Mouse (Mus musculus) adrenal gland, adult 8-10 months (tissue): ENCODE measurements around the gene Fkbp15. TPM values are rescaled to one million over a fixed set of nuclear protein-coding genes. Genes with fewer than 3 reads are reported as not detected.
"Not testable (repeated sequence)": the region's sequence is repeated elsewhere in the genome, so short reads cannot be mapped to it uniquely, and the experiment has no call there.

ENCODE experiments used
- DNase-seq: peaks from one replicate; pipeline ENCODE4 v3.0.0; 2022
- total RNA-seq, 4 experiments: library from RNA; stranded (reverse); gene quantifications; 2 replicates each; pipeline ENCODE4 v1.2.4; 2022

Gene Fkbp15
- total RNA-seq, 4 experiments from 2014 or later = 35.0 to 56.7 (median 46.2) TPM

DNA sequence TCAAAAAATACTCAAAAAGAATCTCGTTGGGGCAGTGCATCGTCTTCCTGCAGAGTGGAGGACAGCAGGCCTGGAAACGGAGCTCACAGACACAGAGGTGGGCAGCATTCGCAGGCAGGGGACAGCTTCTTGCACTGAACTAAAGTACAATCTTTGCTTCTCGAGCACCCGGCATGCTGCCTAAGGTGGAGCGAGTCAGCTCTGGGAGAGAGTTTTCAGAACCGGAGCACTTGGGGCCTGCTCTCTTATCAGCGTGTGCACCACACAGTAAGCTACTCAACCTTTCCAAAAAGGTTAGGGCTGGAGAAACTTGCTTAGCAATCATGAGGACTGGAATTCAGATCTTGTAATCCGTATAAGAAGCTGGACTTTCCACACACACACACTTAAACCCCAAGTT lies 83.7 kb downstream of the Fkbp15 start:
- no peak for DNase-seq

DNA sequence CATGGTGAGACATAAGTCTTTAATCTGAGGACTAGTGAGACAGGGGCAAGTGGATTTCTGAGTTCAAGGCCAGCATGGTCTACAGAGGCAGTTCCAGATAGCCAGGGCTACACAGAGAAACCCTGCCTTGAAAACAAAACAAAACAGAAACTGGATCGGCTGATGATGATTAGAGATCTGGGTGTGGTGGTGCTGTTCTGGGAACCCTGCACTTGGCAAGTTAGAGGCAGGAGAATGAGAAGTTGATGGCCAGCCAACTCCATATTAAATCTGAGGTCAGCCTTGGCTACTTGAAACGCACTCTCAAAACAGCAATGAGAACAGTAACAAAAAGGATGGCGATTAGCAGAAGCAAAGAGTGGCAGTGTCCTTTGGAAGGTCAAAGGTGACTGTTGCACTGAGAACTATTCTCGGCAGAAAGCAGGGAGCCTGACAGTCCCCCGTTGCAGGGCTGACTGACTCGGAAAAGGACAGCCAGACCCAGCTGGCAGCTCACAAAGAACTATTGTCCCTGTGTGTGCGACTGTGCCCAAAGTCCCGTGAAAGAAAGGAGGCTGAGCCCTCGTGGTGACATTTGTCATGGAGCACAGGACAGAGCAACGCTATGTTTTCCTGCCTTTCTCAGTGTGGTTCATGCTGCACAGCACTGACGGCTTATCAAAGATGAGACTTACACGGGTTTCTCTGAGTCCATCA lies 85.4 kb downstream of the Fkbp15 start:
- no peak for DNase-seq

DNA sequence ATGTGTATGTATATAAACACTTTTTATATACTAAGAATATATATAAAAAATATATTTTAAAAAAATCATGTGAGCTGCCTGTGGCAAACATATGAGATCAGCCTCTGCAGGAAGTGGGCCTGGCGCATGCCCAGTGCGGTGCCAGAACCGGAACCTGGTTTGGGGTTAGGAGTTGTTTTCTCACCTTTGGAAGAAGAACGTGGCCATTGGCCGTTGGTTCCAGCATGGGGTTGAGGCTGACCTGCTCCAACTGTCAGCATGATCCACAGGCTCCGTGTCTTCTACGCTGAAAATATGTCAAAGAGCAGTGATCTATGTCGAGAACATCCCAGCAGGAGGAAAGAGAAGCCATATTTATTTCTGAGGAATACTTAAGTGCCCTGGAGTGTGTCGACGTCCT lies 86.4 kb downstream of the Fkbp15 start:
- DNase-seq = no peak

DNA sequence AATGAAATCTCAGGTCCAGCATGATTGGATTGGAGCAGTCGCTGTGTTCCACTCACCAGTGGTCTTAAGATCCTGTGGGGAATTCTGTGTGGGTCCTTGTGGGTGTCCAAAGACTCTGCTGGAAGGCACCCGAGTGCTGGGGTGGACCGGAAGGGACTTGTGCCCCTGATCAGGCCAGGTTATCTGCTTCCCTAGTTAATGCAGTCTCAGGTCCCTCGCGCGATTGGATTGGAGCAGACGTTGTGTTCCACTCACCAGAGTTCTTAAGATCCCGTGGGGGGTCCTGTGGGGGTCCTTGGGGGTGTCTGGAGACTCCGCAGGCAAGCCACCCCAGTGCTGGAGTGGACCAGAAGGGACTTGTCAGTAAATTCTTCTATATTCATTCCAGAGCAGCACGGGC lies 87.7 kb downstream of the Fkbp15 start:
- no peak for DNase-seq

DNA sequence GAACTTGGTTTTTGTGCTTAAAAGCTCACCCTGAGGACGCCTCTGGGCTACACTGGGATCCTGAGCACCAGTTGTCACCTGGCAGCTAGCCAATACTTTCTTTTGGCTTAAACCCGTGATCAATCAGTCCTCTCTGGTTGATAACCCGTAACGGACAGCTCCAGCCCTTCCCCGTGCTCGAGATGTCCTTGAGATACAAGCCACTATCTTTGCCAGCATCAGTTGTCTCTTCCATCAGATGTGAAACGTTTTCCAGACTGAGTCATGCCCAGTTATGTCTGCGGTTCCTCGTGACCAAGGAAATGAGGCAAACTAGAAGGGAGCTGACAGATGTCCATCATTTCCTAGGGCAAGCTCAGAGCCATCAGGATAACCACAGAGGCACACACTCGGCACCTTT lies 93.2 kb downstream of the Fkbp15 start:
- DNase-seq = no peak

DNA sequence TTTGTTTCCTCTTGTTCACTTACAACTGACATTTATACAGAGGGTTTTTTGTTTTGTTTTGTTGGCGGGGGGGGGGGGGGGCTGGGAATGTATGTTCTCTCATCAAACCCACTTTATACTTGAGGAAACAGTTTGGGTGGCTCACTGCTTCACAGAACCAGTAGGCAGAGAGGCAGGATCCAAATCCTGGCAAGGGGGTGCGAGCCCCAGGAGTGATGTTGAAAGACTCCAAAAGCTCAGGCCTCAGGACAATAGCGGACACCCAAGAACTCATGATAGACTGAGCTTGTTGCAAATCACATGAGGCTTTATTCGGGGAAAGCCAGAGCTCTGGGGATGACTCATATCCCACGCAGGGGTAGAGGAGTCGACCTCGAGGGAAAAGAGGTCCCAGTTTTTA lies 94.3 kb downstream of the Fkbp15 start:
- DNase-seq = not testable (repeated sequence)

DNA sequence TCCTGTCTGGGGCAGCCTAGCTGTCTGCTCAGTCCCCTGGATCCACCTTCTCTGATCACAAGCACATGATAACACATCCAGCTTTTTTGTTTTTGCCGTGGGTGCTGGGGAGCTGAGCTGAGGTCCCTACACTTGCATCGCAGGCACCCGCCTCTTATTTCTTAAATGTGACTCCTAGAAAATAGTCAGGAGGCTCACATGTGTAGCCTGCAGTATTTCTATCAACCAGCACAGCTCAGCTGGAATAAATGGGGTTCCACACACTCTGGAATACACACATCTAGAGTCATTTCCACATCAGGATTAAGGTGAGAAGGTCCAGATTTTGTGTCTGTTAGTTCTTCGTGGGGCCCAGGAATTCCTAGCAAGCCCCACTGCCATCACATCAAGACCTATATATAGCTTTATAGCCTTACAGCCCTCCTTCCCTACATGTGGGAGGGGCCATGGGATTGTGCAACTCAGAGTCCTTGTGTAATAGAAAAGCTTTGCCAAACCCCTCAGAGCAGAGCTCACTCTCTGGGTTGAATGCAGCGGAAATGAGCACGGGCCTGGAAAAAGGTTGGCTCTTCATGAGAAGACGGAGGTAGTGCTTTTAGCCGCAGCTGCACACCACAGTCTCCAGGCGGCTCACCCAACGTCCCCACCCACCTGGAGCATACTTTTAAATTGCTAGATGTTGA lies 95.1 kb downstream of the Fkbp15 start:
- no peak for DNase-seq

DNA sequence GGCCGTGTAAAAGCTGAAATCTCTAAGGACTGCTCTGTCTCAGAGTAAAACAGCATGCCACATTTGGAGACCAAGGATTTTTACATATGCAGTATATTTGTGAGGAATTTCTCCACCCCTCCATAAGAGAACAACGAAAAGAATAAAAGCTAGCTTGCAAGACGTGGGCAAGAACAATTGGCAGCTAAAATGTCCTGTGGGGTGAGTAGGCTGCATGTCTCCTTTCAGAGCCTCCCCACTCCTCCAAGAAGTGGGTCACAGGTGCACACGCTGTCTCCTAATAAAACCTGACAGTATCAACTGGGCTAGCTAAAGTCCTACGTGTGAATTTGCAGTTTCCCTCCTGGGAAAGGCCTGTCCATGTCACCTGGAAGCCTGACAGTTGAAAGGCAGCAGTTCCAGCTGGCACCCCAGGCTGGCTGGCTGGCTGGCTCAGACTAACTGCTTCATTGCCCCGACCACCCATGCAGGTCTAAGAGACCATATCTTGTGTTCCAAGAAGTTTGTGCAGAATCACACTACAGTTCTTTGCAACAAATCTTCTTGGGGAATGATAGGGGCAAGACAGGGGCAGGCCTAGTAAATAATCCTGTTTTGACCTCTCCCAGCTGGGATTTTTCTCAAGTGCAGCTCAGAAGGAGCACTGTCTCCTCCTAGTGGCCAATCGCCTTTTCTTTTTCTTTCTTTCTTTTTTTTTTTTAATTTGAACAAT lies 97.1 kb downstream of the Fkbp15 start:
- DNase-seq = no peak

DNA sequence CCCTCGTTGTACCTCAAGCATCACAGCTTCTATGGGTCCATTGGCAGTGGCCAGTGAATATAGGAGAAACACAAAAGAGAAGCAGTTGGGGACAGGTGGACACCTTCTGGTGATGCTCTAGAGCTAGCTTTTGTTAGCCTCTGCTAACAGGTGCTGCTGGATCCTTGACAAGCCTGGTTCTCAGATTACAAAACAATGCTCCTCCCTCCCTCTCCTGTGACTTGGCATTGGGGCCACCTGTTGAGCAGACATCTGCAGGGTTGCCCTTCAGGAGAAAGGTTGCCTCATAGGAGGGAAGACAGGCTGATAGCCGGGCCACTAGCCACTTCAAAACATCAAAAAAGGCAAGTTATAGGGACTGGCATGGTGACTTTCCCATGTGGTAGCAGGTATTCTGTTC lies 98.1 kb downstream of the Fkbp15 start, which contains the start of gene Slc31a2:
TSS of gene Slc31a2 (plus strand) at position 287 of the 400 bp plus-strand sequence.
- DNase-seq = no peak

DNA sequence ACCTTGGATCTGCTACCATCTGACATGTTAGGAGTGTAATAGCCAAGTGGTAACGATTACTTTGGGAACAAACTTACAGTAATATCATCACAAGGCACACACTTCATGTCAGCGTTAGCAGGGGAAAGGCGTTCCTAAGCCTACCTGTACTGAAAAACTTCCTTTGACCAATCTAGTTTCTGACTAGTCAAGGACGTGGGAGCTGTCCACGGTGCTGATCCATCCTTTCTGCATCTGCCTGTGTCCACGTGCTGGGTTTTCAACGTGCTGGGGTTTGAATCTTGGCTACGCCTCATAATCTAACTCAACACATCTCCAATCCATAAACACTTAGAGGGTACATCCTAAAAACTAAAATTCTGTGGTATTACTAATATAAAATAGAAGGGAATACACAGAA lies 103.4 kb downstream of the Fkbp15 start:
- DNase-seq = no peak

DNA sequence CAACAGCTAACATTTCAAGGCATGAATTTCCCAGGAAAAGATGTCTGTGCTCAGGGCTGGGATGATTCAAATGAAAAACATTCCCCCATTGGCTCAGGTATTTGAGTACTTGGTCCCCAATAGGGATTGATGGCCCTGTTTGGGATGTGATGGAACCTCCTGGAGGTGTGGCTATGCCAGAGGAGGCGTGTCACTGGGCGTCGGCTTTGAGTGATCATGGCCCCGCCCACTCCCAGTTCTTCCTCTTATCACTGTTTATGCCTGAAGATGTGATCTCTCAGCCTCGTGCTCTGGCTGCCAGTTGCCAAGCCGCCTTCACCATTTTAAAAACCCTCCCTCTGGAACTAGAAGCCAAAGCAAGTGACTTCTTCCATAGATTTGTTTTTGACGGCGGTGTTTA lies 105.8 kb downstream of the Fkbp15 start:
- DNase-seq = no peak

DNA sequence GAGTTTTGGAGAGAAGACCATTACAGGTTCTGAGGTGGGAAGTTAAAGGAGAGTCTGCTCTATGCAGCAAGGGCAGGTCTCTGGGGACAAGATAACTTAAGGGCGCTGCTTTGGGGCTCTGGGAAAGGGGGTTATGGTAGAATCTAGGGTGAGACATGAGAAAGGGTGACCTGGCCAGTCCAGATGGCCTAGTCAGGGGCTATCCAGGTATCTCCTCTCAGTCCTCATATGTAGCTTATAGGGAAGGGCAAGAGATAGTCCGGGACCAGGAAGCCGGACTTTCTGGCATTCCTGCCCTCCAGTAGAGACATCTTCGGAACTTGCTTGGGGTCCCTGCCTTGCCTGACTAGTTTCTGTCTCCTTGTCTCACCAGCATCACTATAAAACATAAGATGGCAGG lies 108.6 kb downstream of the Fkbp15 start:
- no peak for DNase-seq

DNA sequence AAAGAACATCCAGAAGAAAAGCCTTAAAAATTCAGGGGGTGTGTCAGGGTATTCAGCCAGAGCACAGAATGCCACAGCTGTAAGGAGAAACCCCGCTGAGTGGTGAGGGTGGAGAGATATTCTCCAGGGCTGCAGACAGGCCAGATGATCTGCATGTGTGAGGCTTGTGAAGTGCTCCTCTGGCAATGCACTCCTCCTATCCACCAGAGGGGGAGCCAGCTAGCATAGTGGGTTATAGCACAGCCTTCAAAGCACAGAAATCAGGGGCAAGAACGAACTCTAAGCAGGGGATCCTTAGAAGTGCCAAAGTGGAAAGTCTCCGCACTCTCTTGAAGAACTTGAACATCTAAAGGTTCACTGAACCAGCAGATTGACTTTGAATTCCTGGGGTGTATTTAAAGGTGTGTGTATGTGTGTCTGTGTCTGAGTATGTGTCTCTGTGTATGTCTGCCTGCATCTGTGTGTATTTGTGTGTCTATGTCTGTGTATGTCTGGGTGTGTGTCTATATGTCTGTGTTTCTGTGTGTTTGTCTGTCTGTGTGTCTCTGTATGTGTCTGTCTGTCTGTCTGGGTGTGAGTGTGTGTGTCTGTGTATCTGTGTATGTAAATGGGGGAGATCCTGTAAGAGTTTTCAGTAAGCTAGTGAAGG lies 109.3 kb downstream of the Fkbp15 start:
- no peak for DNase-seq

Other genes starting within 250 kb of the Fkbp15 start
- gene Mup21, start 209.7 kb downstream of the Fkbp15 start, total RNA-seq = not detected
- gene Zfp37, start 129.5 kb downstream of the Fkbp15 start, total RNA-seq = 10 to 100 TPM in 2 of 4 experiments, 1 to 10 TPM in 2; 7.0 to 10.9 (median 9.2) TPM
- gene Slc31a2, start 98.0 kb downstream of the Fkbp15 start, total RNA-seq = 10 to 100 TPM; 41.7 to 74.1 (median 56.4) TPM
- 10 to 100 TPM; 44.5 to 59.7 (median 49.9) TPM for gene Slc31a1, start 179 bp upstream of the Fkbp15 start, total RNA-seq
- 10 to 100 TPM; 74.3 to 90.8 (median 78.5) TPM for gene Cdc26, start 48.1 kb upstream of the Fkbp15 start, total RNA-seq
- 10 to 100 TPM; 28.6 to 37.7 (median 31.1) TPM for gene Prpf4, start 48.2 kb upstream of the Fkbp15 start, total RNA-seq
- gene Rnf183, start 74.7 kb upstream of the Fkbp15 start, total RNA-seq = 1 to 10 TPM in 2 of 4 experiments, under 1 TPM in 1, not detected in 1; 0.21 to 2.4 (median 1.2) TPM
- 1 to 10 TPM; 1.8 to 7.0 (median 4.8) TPM for gene Wdr31, start 110.3 kb upstream of the Fkbp15 start, total RNA-seq
- gene Bspry, start 119.5 kb upstream of the Fkbp15 start, total RNA-seq = 10 to 100 TPM in 2 of 4 experiments, 1 to 10 TPM in 2; 5.5 to 32.9 (median 15.0) TPM
- 10 to 100 TPM; 13.7 to 35.8 (median 23.6) TPM for gene Hdhd3, start 142.9 kb upstream of the Fkbp15 start, total RNA-seq
- 100 to 1,000 TPM; 135 to 180 (median 162) TPM for gene Alad, start 159.4 kb upstream of the Fkbp15 start, total RNA-seq
- gene Pole3, start 164.5 kb upstream of the Fkbp15 start, total RNA-seq = 10 to 100 TPM; 55.6 to 59.0 (median 58.2) TPM
- 1 to 10 TPM in 1 of 4 experiments, under 1 TPM in 3; 0.35 to 1.3 (median 0.47) TPM for gene 4933430I17Rik, start 164.8 kb upstream of the Fkbp15 start, total RNA-seq
- gene Rgs3, start 199.3 kb upstream of the Fkbp15 start, total RNA-seq = 10 to 100 TPM; 30.0 to 44.5 (median 38.0) TPM